In the genomic region with DNA sequence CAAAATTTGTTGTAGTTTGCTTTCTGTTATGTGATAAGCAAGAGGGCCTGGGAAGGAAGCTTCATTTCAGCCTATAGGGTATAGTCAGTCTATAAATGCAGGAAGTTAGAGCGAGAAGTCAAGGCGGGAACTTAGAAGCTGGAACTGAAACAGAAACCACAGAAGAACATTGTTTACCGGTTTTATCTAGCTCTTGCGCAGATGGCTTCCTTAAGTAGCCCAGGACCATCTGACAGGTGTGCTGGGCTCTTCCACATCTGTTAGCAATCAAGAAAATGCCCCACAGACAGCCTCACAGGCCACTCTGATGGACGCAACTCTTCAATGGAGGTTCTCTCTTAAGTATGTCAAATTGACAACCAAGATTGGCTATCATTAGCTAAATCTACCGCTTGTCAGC, we compare ENCODE assay signal across 10 mouse cellular contexts. TPM values are rescaled to one million over a fixed set of nuclear protein-coding genes. Genes with fewer than 3 reads are reported as not detected.
A peak's percentile ranks its signal among the peaks of the same experiment; 100 is the strongest.
DNase-seq lines count a peak whose midpoint lies in the region; ATAC-seq and TF ChIP-seq lines count a peak whose summit lies in the region.
"Had no signal": no experiment of that assay in that cellular context is flagged by ENCODE, and none has a peak within 500 bp of the region (broad histone marks: within the 10 kb centered on the region; RNA-seq: fewer than 3 reads in every experiment).

No protein-coding gene starts in this region.

- peaks cover 37% of the 10 kb centered on the region for H3K4me1 ChIP-seq in G1E (ENCODE audit: insufficient read depth, low read depth, low read length)
- H3K4me1 ChIP-seq in hindbrain, postnatal 0 days (ENCODE audit: insufficient read depth, low read length) = no peaks in the 10 kb centered on the region
- H3K4me1 ChIP-seq in intestine, postnatal 0 days (replicated peaks; ENCODE audit: control insufficient read depth, insufficient read depth, low read length) = no peaks in the 10 kb centered on the region
- H3K4me1 ChIP-seq: lung, embryonic 15.5 days; neural tube, embryonic 15.5 days had no signal

- peak; percentile 82 for ATAC-seq in G1E (ENCODE audit: extremely low read depth, insufficient number of reproducible peaks, low FRiP score, poor library complexity, severe bottlenecking)
- peak; percentile 98 for ATAC-seq in inflammation-experienced regulatory T-cells, adult 6 months
- ATAC-seq in neutrophil, adult 5-6 weeks (ENCODE audit: extremely low read depth, insufficient number of reproducible peaks, low FRiP score, poor library complexity, severe bottlenecking) = peak; percentile 98
- ATAC-seq in hindbrain, postnatal 0 days = no peak
- ATAC-seq in intestine, postnatal 0 days = no peak; the same call in 1 of the 2 replicates

- no peak overlapping the region for H3K27ac ChIP-seq in hindbrain, postnatal 0 days
- H3K27ac ChIP-seq in intestine, postnatal 0 days (ENCODE audit: low read depth, low read length) = no peak overlapping the region
- H3K27ac ChIP-seq: lung, embryonic 15.5 days; neural tube, embryonic 15.5 days; stomach, embryonic 15.5 days had no signal

- no peaks in the 10 kb centered on the region for H3K9me3 ChIP-seq in G1E (replicated peaks)
- H3K9me3 ChIP-seq in hindbrain, postnatal 0 days (ENCODE audit: low read length) = no peaks in the 10 kb centered on the region
- H3K9me3 ChIP-seq in intestine, postnatal 0 days (ENCODE audit: control insufficient read depth) = no peaks in the 10 kb centered on the region
- H3K9me3 ChIP-seq: lung, embryonic 15.5 days; neural tube, embryonic 15.5 days; stomach, embryonic 15.5 days had no signal

- H3K9ac ChIP-seq in hindbrain, postnatal 0 days (replicated peaks; ENCODE audit: low read length) = no peak overlapping the region
- no peak overlapping the region for H3K9ac ChIP-seq in intestine, postnatal 0 days (ENCODE audit: low read depth, low read length)
- H3K9ac ChIP-seq: lung, embryonic 15.5 days; neural tube, embryonic 15.5 days; stomach, embryonic 15.5 days had no signal

- peak overlapping the region; percentile 47; the same call in 1 of the 2 replicates for H3K4me3 ChIP-seq in G1E (ENCODE audit: low read depth, low read length)
- H3K4me3 ChIP-seq in hindbrain, postnatal 0 days (ENCODE audit: low read length) = no peak overlapping the region
- no peak overlapping the region for H3K4me3 ChIP-seq in intestine, postnatal 0 days (ENCODE audit: low read depth, low read length)
- H3K4me3 ChIP-seq: lung, embryonic 15.5 days; neural tube, embryonic 15.5 days; stomach, embryonic 15.5 days had no signal

- no peak overlapping the region for H3K4me2 ChIP-seq in hindbrain, postnatal 0 days (ENCODE audit: low read depth, low read length)
- no peak overlapping the region for H3K4me2 ChIP-seq in intestine, postnatal 0 days (replicated peaks; ENCODE audit: low read depth)
- H3K4me2 ChIP-seq: lung, embryonic 15.5 days; neural tube, embryonic 15.5 days; stomach, embryonic 15.5 days had no signal

- DNase-seq in B cell, adult 2 months = peak; percentile 68 to 69
- peak; percentile 17 for DNase-seq in G1E (ENCODE audit: low spot score)
- DNase-seq in hindbrain, postnatal 0 days (ENCODE audit: low spot score) = no peak
- DNase-seq in kidney, postnatal 4 days = no peak

- no peaks in the 10 kb centered on the region for H3K36me3 ChIP-seq in G1E (replicated peaks)
- no peaks in the 10 kb centered on the region for H3K36me3 ChIP-seq in hindbrain, postnatal 0 days (ENCODE audit: insufficient read depth, low read length)
- no peaks in the 10 kb centered on the region for H3K36me3 ChIP-seq in intestine, postnatal 0 days (ENCODE audit: control insufficient read depth, insufficient read depth)
- H3K36me3 ChIP-seq: lung, embryonic 15.5 days; neural tube, embryonic 15.5 days; stomach, embryonic 15.5 days had no signal

- TF ChIP-seq CTCF in G1E (IDR thresholded peaks at IDR 0.05; ENCODE audit: low read depth, low read length) = no peak
- TF ChIP-seq CTCF in hindbrain, postnatal 0 days (IDR thresholded peaks at IDR 0.05; ENCODE audit: low read depth) = no peak
- no peak for TF ChIP-seq CTCF in intestine, postnatal 0 days (IDR thresholded peaks at IDR 0.05; ENCODE audit: low read depth)

- WGBS in hindbrain, postnatal 0 days = 86% methylated on average over 6 of the region's 6 CpGs
- 50% methylated on average over 6 of the region's 6 CpGs for WGBS in intestine, postnatal 0 days

- H3K27me3 ChIP-seq in G1E (ENCODE audit: insufficient read depth, low read length) = no peaks in the 10 kb centered on the region
- H3K27me3 ChIP-seq in hindbrain, postnatal 0 days (ENCODE audit: insufficient read depth, low read length) = no peaks in the 10 kb centered on the region
- no peaks in the 10 kb centered on the region for H3K27me3 ChIP-seq in intestine, postnatal 0 days (replicated peaks; ENCODE audit: control insufficient read depth, insufficient read depth, low read length)
- H3K27me3 ChIP-seq: lung, embryonic 15.5 days; neural tube, embryonic 15.5 days; stomach, embryonic 15.5 days had no signal

RNA-seq across cellular contexts. Expression of gene Cd47, which starts 18.3 kb away (rescaled TPM):
- total RNA-seq in G1E (2014; fragmentation: Nextera tagmentation) (418 and 451 TPM in 2 replicates), G1E (2017) (149 and 155 TPM in 2 replicates)
- 88.8 and 95.1 TPM in 2 replicates for polyA plus RNA-seq in G1E (2012)
- 100 to 1,000 TPM; 201 to 329 (median 236) TPM for polyA plus RNA-seq in inflammation-experienced regulatory T-cells, adult 6 months (2017; shearing (Covaris generic))
- 113 and 119 TPM in 2 replicates for total RNA-seq in neutrophil, adult 5-6 weeks (2017)
- total RNA-seq in hindbrain, postnatal 0 days (2014; rRNA removed) = 38.9 and 44.3 TPM in 2 replicates
- polyA plus RNA-seq in hindbrain, postnatal 0 days (2015; fragmentation: Nextera tagmentation; extraction: Ambion mirVana) = 235 and 238 TPM in 2 replicates
- 98.2 and 113 TPM in 2 replicates for polyA plus RNA-seq in intestine, postnatal 0 days (2015; fragmentation: Nextera tagmentation; extraction: Ambion mirVana)

Comparison
In these comparisons a context has a peak if more than half of its experiments do, and no peak if none do; other contexts are left out.
1. DNase-seq: peak in B cell, adult 2 months (2 of 2) and G1E (single experiment); none in hindbrain, postnatal 0 days (single experiment) and kidney, postnatal 4 days (0 of 2).
2. ATAC-seq: peak in G1E (single experiment), inflammation-experienced regulatory T-cells, adult 6 months (single experiment) and neutrophil, adult 5-6 weeks (single experiment); none in hindbrain, postnatal 0 days (single experiment) and intestine, postnatal 0 days (single experiment).